Mouse (Mus musculus) midbrain, embryonic 16.5 days (tissue): ENCODE data around the gene Timmdc1. TPM values are rescaled to one million over a fixed set of nuclear protein-coding genes. Genes with fewer than 3 reads are reported as not detected.
"Not testable (repeated sequence)": the region's sequence is repeated elsewhere in the genome, so short reads cannot be mapped to it uniquely, and the experiment has no call there.

Source experiments
- ATAC-seq: fragments of 200-750 bp; cut with Nextera tagmentation; 2 replicates; pipeline ENCODE4 v1.8.0; 2017; ENCODE audit warnings: moderate TSS enrichment
- H3K27ac ChIP-seq: fragments of 300-500 bp; sonication (generic); 2 replicates; pipeline ENCODE4 v1.5.1; 2014; ENCODE audit warnings: mild to moderate bottlenecking, low read length, mixed read lengths
- H3K27me3 ChIP-seq: fragments of 300-500 bp; sonication (generic); 2 replicates; pipeline ENCODE4 v1.6.1; 2014; ENCODE audit warnings: low read depth, low read length, mixed read lengths; ENCODE audit not compliant: control insufficient read depth, insufficient read depth
- H3K36me3 ChIP-seq: fragments of 300-500 bp; sonication (generic); 2 replicates; pipeline ENCODE4 v1.6.1; 2014; ENCODE audit warnings: mild to moderate bottlenecking, low read length, moderate library complexity, mixed read lengths; ENCODE audit not compliant: control insufficient read depth, insufficient read depth
- H3K4me1 ChIP-seq: fragments of 300-500 bp; sonication (generic); 2 replicates; pipeline ENCODE4 v1.6.1; 2014; ENCODE audit warnings: mild to moderate bottlenecking, low read length, mixed read lengths; ENCODE audit not compliant: control insufficient read depth, insufficient read depth
- H3K4me2 ChIP-seq: fragments of 300-500 bp; sonication (generic); 2 replicates; pipeline ENCODE4 v1.6.1; 2014; ENCODE audit warnings: mild to moderate bottlenecking, low read length, mixed read lengths
- H3K4me3 ChIP-seq: fragments of 300-500 bp; sonication (generic); 2 replicates; pipeline ENCODE4 v1.5.1; 2014; ENCODE audit warnings: low read depth, mild to moderate bottlenecking, low read length, moderate library complexity, mixed read lengths
- H3K9ac ChIP-seq: fragments of 300-500 bp; sonication (generic); 2 replicates; pipeline ENCODE4 v1.6.1; 2014; ENCODE audit warnings: low read depth, low read length, mixed read lengths
- H3K9me3 ChIP-seq: fragments of 300-500 bp; sonication (generic); replicated peaks from 2 replicates; pipeline ENCODE4 v1.6.1; 2014; ENCODE audit warnings: mild to moderate bottlenecking, low read length, mixed read lengths; ENCODE audit not compliant: control insufficient read depth, poor library complexity, severe bottlenecking
- WGBS: fragments of 180-500 bp; shearing (Covaris S2); extraction: QIAGEN DNeasy Blood & Tissue Kit; methylation state at CpG from one replicate; pipeline ENCODE4 v1.1.7; 2014; 5-methylcytosine and 5-hydroxymethylcytosine counted together
- polyA plus RNA-seq: library from polyadenylated mRNA; unstranded; fragments of >200 nt; fragmentation: Nextera tagmentation; extraction: Ambion mirVana; gene quantifications from 2 replicates; pipeline ENCODE4 v1.2.1, GENCODE M21; 2015

The Timmdc1 gene
- polyA plus RNA-seq, 1 experiment from 2014 or later: 34.6 TPM

DNA sequence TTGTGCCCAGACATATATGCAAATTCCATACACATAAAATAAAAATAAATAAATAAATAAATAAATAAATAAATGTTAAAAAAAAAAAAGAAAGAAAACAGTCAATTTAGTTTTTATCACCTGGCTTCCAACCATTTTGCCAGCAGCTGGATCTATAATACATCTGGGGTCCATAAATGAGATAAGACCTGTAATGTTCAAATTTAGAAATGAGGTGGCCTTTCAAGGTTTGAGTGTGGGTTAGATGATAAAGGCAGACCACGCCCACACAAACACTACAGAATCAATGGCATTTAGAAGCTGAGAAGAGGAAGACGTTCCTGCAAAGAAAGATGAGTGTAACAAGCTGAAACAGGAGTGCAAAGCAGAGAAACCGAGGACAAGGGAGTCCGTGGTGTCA is 41.1 kb downstream of the Timmdc1 start:
- 83% methylated on average over 4 of the region's 4 CpGs for WGBS
- Histone ChIP-seq H3K4me2 (no peak overlapping the region), H3K4me3 (no peak overlapping the region), H3K36me3 (no peaks in the 10 kb centered on the region), H3K27me3 (peaks cover 4% of the 10 kb centered on the region; the same call in 1 of the 2 replicates), H3K9ac (no peak overlapping the region), H3K27ac (no peak overlapping the region), H3K4me1 (0 out of 2 replicates have a peak, but pooled peaks cover 3% of the 10 kb centered on the region), H3K9me3 (no peaks in the 10 kb centered on the region)
- no peak for ATAC-seq

DNA sequence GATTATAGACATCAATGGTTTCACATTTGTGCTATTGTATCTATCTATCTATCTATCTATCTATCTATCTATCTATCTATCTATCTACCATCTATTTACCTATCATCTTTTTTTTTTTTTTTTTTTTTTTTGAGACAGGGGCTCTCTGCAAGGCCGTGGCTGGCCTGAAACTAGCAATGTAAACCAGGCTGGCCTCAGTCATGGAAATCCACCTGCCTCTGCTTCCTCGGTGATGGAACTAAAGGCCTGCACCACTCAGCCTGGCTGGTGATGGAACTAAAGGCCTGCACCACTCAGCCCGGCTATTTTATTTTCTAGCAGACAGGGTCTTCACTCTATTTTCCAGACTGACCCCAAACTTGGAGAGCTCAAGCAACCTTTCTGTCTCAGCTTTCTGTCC is 44.2 kb downstream of the Timmdc1 start:
- 91% methylated on average over 3 of the region's 3 CpGs for WGBS
- Histone ChIP-seq H3K36me3 (no peaks in the 10 kb centered on the region), H3K4me2 (no peak overlapping the region), H3K9me3 (no peaks in the 10 kb centered on the region), H3K27me3 (peaks cover 4% of the 10 kb centered on the region; the same call in 1 of the 2 replicates), H3K4me1 (0 out of 2 replicates have a peak, but pooled peaks cover 3% of the 10 kb centered on the region), H3K4me3 (no peak overlapping the region), H3K27ac (no peak overlapping the region), H3K9ac (no peak overlapping the region)
- ATAC-seq: no peak

DNA sequence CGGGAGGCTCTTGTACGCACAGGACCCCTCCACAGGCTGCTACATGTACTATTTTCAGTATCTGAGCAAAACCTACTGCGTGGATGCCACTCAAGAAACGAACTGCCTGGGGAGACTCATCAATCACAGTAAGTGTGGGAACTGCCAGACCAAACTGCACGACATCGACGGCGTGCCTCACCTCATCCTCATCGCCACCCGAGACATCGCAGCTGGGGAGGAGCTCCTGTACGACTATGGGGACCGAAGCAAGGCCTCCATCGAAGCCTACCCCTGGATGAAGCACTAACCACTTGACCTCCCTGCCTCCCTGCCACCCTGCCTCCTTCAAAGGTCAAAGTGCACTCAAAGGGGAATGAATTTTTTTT is 45.2 kb downstream of the Timmdc1 start:
- H3K4me3 ChIP-seq: peak overlapping the region; percentile 39
- ATAC-seq: not testable (repeated sequence)
- H3K4me2 ChIP-seq: peak overlapping the region; percentile 77

DNA sequence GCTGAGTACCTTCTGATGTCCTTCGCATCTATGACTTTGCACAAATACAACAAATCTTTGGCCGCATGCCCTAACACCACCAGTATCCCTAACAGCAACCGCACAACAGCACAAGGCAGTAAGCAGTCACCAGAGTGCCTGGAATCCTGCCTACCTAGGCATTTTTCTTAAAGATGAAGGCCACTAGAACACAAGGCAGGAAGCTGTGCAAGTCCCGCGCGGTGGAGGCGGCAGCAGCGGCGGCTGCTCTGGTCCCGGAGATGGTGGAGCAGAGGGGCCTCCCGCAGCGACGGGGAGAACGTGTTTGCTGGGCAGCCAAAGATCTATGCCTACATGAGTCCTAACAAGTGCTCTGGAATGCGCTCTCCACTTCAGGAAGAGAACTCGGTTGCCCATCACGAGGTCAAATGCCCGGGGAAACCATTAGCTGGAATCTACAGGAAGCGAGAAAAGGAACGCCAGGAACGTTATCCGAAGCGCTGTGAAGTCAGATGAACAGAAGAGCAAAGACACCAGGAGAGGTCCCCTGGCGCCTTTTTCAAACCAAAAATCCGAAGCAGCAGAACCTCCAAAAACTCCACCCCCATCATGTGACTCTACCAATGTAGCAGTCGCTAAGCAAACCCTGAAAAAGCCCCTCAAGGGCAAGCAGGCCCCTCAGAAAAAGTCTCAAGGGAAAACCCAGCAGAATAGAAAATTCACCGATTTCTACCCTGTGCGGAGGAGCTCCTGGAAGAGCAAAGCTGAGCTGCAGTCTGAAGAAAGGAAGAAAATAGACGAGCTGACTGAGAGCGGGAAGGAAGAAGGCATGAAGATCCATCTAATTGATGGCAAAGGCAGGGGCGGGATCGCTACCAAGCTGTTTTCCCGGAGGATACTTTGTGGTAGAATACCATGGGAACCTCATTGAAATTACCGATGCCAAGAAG is 45.9 kb downstream of the Timmdc1 start:
- WGBS: 10% methylated on average over 34 of the region's 34 CpGs
- Histone ChIP-seq H3K27ac (no peak overlapping the region), H3K4me2 (peak overlapping the region; percentile 77), H3K9ac (peak overlapping the region; percentile 51), H3K27me3 (no peaks in the 10 kb centered on the region), H3K4me1 (0 out of 2 replicates have a peak, but pooled peaks cover 3% of the 10 kb centered on the region), H3K36me3 (no peaks in the 10 kb centered on the region), H3K9me3 (no peaks in the 10 kb centered on the region), H3K4me3 (peak overlapping the region; percentile 39)
- 0 out of 2 replicates have a peak, but pooled peaks have one; percentile 42 for ATAC-seq

More for the DNA sequence above, 45.2 kb downstream of the Timmdc1 start:
- H3K4me1 ChIP-seq, H3K9me3 ChIP-seq, H3K27ac ChIP-seq, H3K27me3 ChIP-seq, H3K36me3 ChIP-seq: not testable (repeated sequence)
- 51% methylated on average over 14 of the region's 14 CpGs for WGBS
- peak overlapping the region; percentile 51; the same call in 1 of the 2 replicates for H3K9ac ChIP-seq

DNA sequence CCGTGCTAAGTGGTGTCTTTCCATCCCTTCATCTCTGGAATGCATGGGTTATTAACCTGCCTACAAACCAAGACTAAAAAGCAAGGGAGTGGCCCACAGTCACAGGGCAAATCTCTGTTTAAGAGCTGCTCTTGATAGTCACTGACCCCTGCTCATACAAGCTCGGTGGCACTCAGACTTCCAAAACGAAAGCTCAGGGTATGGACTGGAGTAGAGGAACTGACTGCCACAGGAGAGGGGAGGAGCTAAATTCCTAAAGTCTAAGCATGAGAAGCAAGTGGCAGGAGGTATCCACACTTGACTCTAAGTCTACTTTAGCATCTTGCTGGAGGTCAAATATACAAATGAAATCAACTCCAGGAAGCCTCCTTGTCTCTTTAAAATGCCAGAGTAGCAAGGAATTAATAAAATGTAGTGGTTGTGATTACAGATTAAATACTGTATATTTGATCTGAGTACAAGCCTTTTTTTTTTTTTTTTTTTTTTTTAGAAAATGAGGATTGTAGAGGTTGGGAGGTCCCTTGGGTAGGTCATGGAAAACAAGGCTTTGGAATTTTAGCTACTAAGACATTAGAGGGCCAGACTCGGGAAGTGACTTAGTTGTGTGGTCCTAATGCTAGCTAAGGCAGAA is 46.7 kb downstream of the Timmdc1 start:
- peak overlapping the region; percentile 77 for H3K4me2 ChIP-seq
- H3K27me3 ChIP-seq: no peaks in the 10 kb centered on the region
- 66% methylated on average over 4 of the region's 4 CpGs for WGBS
- no peak for ATAC-seq
- no peaks in the 10 kb centered on the region for H3K36me3 ChIP-seq
- 0 out of 2 replicates have a peak, but pooled peaks cover 3% of the 10 kb centered on the region for H3K4me1 ChIP-seq
- no peak overlapping the region for H3K27ac ChIP-seq
- H3K9me3 ChIP-seq: no peaks in the 10 kb centered on the region
- peak overlapping the region; percentile 39; the same call in 1 of the 2 replicates for H3K4me3 ChIP-seq
- no peak overlapping the region for H3K9ac ChIP-seq

DNA sequence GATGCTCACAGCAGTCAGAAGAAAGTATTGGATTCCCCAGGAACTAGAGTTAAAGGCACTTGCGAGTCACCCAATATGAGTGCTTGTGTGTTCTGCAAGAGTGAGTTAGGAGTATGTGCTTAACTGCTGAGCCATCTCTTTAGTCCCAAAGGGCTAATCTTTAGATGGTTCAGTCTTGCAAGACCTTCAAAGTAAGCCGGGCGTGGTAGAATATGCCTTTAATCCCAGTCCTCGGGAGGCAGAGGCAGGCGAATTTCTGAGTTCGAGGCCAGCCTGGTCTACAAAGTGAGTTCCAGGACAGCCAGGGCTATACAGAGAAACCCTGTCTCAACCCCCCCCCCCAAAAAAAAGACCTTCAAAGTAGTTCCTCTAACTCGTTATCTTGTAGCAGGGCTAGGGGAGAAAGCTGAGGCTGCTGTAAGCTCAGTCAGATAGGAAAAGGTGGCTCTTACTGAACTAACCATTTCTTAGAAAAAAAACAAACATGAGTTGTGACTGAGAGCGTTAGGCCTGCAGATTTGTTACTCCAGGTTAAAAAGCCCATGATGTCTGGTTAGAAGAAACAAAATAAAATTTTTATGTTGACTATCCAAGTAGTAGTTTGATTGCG is 47.7 kb downstream of the Timmdc1 start:
- WGBS: 92% methylated on average over 9 of the region's 9 CpGs
- Histone ChIP-seq H3K36me3 (no peaks in the 10 kb centered on the region), H3K27ac (no peak overlapping the region), H3K4me3 (no peak overlapping the region), H3K27me3 (no peaks in the 10 kb centered on the region), H3K4me1 (0 out of 2 replicates have a peak, but pooled peaks cover 3% of the 10 kb centered on the region), H3K4me2 (no peak overlapping the region), H3K9me3 (no peaks in the 10 kb centered on the region), H3K9ac (no peak overlapping the region)
- no peak for ATAC-seq

DNA sequence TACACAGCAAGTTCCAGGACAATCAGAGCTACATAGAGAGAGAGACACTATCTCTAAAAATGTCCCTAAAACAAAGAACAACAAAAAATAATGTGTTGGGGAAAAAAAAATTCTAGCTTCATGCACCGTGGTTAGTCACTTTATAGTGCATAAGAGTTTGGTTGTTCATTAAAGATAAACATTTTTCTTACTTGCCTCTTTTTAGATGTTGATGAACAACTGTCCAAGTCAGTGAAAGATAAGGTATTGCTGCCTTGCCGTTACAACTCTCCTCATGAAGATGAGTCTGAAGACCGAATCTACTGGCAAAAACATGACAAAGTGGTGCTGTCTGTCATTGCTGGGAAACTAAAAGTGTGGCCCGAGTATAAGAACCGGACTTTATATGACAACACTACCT is 48.8 kb downstream of the Timmdc1 start:
- ATAC-seq: no peak
- Histone ChIP-seq H3K4me3 (no peak overlapping the region), H3K9ac (no peak overlapping the region), H3K4me2 (no peak overlapping the region), H3K9me3 (no peaks in the 10 kb centered on the region), H3K4me1 (0 out of 2 replicates have a peak, but pooled peaks cover 3% of the 10 kb centered on the region), H3K27ac (no peak overlapping the region), H3K27me3 (no peaks in the 10 kb centered on the region), H3K36me3 (no peaks in the 10 kb centered on the region)
- 90% methylated on average over 5 of the region's 5 CpGs for WGBS

DNA sequence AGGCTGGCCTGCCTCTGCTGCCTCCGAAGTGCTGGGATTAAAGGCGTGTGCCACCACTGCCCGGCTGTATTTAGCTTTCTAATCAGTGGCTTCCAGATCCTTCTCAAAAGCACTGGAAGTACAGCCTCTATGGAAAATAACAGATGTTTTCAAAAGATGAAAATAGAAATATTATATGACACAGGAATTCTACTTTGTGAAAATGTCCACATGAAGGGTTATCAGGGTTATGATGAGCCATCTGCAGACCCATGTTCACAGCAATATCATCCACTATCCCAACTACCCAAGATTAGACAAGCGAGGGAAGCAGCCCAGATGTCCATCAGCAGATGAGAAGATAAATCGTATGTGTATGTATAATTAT is 50.0 kb downstream of the Timmdc1 start:
- no peaks in the 10 kb centered on the region for H3K9me3 ChIP-seq
- no peak overlapping the region for H3K4me3 ChIP-seq
- ATAC-seq: no peak
- no peak overlapping the region for H3K27ac ChIP-seq
- H3K27me3 ChIP-seq: no peaks in the 10 kb centered on the region
- WGBS: 87% methylated on average over 5 of the region's 5 CpGs
- no peak overlapping the region for H3K9ac ChIP-seq
- 0 out of 2 replicates have a peak, but pooled peaks cover 3% of the 10 kb centered on the region for H3K4me1 ChIP-seq
- no peaks in the 10 kb centered on the region for H3K36me3 ChIP-seq
- H3K4me2 ChIP-seq: no peak overlapping the region
